Mouse (Mus musculus) myocyte (in vitro differentiated cells): ENCODE data around the gene Card11.

ENCODE experiments used
- CEBPB ChIP-seq: IDR thresholded peaks from 2 replicates; pipeline ENCODE4 v1.6.1; 2011; ENCODE audit warnings: mild to moderate bottlenecking, moderate library complexity; ENCODE audit not compliant: poor library complexity, insufficient read depth, severe bottlenecking
- MAX ChIP-seq: IDR thresholded peaks from one replicate; pipeline ENCODE4 v1.6.1; 2011; ENCODE audit warnings: low read depth, mild to moderate bottlenecking, control low read depth
- POLR2A ChIP-seq: IDR thresholded peaks from one replicate; pipeline ENCODE4 v1.6.1; 2011; ENCODE audit warnings: low read depth, mild to moderate bottlenecking, control low read depth, moderate library complexity; ENCODE audit not compliant: insufficient read length
- POLR2AphosphoS2 ChIP-seq: IDR thresholded peaks from one replicate; pipeline ENCODE4 v1.6.1; 2011; ENCODE audit warnings: low read depth, control low read depth; ENCODE audit not compliant: insufficient read length
- SRF ChIP-seq: IDR thresholded peaks from one replicate; pipeline ENCODE4 v1.6.1; 2011; ENCODE audit warnings: low read depth; ENCODE audit not compliant: control insufficient read depth, insufficient read length
- TCF12 ChIP-seq: IDR thresholded peaks from one replicate; pipeline ENCODE4 v1.6.1; 2011; ENCODE audit warnings: mild to moderate bottlenecking, control low read depth; ENCODE audit not compliant: poor library complexity, insufficient read depth, severe bottlenecking
- USF1 ChIP-seq: IDR thresholded peaks from one replicate; pipeline ENCODE4 v1.6.1; 2011; ENCODE audit warnings: low read depth, mild to moderate bottlenecking, control low read depth, moderate library complexity

DNA sequence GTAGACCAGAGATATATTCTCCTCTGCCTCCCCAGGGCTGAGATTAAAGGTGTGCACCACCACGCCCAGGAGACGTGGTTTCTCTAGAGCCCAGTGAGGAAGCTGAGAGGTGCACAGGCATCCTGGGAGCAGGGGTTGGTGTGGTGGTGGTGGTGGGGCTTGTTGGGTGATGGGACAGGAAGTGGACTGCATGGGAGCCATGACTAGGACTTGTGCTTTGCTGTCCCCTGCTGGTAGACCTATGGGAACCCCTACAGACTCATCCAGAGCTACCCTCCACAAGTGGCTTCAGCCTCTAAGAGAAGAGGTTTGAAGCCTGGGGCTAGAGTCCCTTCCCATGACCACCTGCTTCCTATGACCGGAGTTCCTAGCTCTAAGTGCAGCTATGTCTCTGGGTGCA is 142.0 kb downstream of the Card11 start:
- TF ChIP-seq MAX (no peak), POLR2A (no peak), TCF12 (no peak), POLR2AphosphoS2 (no peak), USF1 (no peak), CEBPB (no peak), SRF (no peak)
